Mouse (Mus musculus) stomach, postnatal 0 days (tissue): ENCODE data around the gene Stard8. TPM values are rescaled to one million over a fixed set of nuclear protein-coding genes. Genes with fewer than 3 reads are reported as not detected.

Experiments used
- ATAC-seq: fragments of 200-750 bp; cut with Nextera tagmentation; 2 replicates; pipeline ENCODE4 v1.8.0; 2017; ENCODE audit not compliant: low FRiP score, low TSS enrichment
- DNase-seq: peaks from one replicate; pipeline ENCODE4 v3.0.0-alpha.2; 2016; ENCODE audit warnings: low spot score
- H3K27ac ChIP-seq: fragments of 300-500 bp; sonication (generic); replicated peaks from 2 replicates; pipeline ENCODE4 v1.5.1; 2014; ENCODE audit warnings: mild to moderate bottlenecking, control low read depth
- H3K27me3 ChIP-seq: fragments of 300-500 bp; sonication (generic); 2 replicates; pipeline ENCODE4 v1.6.1; 2014; ENCODE audit warnings: low read length; ENCODE audit not compliant: control insufficient read depth, insufficient read depth
- H3K36me3 ChIP-seq: fragments of 300-500 bp; sonication (generic); 2 replicates; pipeline ENCODE4 v1.6.1; 2014; ENCODE audit warnings: low read length, mixed read lengths; ENCODE audit not compliant: control insufficient read depth, insufficient read depth
- H3K4me1 ChIP-seq: fragments of 300-500 bp; sonication (generic); replicated peaks from 2 replicates; pipeline ENCODE4 v1.6.1; 2014; ENCODE audit warnings: antibody characterized with exemption; ENCODE audit not compliant: control insufficient read depth, insufficient read depth
- H3K4me2 ChIP-seq: fragments of 300-500 bp; sonication (generic); replicated peaks from 2 replicates; pipeline ENCODE4 v1.6.1; 2014; ENCODE audit warnings: low read depth, mild to moderate bottlenecking, control low read depth, moderate library complexity
- H3K4me3 ChIP-seq: fragments of 300-500 bp; sonication (generic); 2 replicates; pipeline ENCODE4 v1.5.1; 2014; ENCODE audit warnings: low read depth, low read length, control low read depth
- H3K9ac ChIP-seq: fragments of 300-500 bp; sonication (generic); 2 replicates; pipeline ENCODE4 v1.6.1; 2014; ENCODE audit warnings: mild to moderate bottlenecking, low read length, control low read depth, mixed read lengths
- H3K9me3 ChIP-seq: fragments of 300-500 bp; sonication (generic); 2 replicates; pipeline ENCODE4 v1.6.1; 2016; ENCODE audit warnings: low read length; ENCODE audit not compliant: control insufficient read depth
- CTCF ChIP-seq: IDR thresholded peaks from 2 replicates; pipeline ENCODE4 v1.5.1; 2016; ENCODE audit warnings: antibody characterized with exemption, low read depth, mild to moderate bottlenecking, moderate library complexity
- EP300 ChIP-seq: optimal IDR thresholded peaks from 2 replicates; pipeline ENCODE3; 2016; ENCODE audit warnings: antibody characterized with exemption
- WGBS: fragments of 180-500 bp; shearing (Covaris S2); extraction: QIAGEN DNeasy Blood & Tissue Kit; methylation state at CpG from one replicate; pipeline ENCODE4 v1.1.7; 2014; 5-methylcytosine and 5-hydroxymethylcytosine counted together
- polyA plus RNA-seq: library from polyadenylated mRNA; unstranded; fragments of >200 nt; fragmentation: Nextera tagmentation; extraction: Ambion mirVana; gene quantifications from 2 replicates; pipeline ENCODE4 v1.2.1, GENCODE M21; 2015

The Stard8 gene
- polyA plus RNA-seq, 1 experiment from 2014 or later: 3.2 TPM

- Histone ChIP-seq H3K9me3 (no peaks in the 10 kb centered on the region), H3K36me3 (no peaks in the 10 kb centered on the region), H3K4me2 (no peak overlapping the region), H3K27ac (no peak overlapping the region), H3K4me1 (no peaks in the 10 kb centered on the region), H3K4me3 (no peak overlapping the region), H3K9ac (no peak overlapping the region), H3K27me3 (no peaks in the 10 kb centered on the region)
- WGBS: 92% methylated on average over 5 of the region's 5 CpGs
- DNase-seq: no peak
- no peak for ATAC-seq
- TF ChIP-seq CTCF: no peak
- no peak for TF ChIP-seq EP300
Observed at GRCm38 (mm10) chrX:99119510-99119909, 116.5 kb downstream of the Stard8 start.

Other genes starting within 250 kb of the Stard8 start
- gene Ophn1, start 112.2 kb upstream of the Stard8 start, polyA plus RNA-seq: 6.7 and 7.0 TPM in 2 replicates
- gene Yipf6, start 66.9 kb upstream of the Stard8 start, polyA plus RNA-seq: 31.1 and 32.4 TPM in 2 replicates
- 18.3 and 19.3 TPM in 2 replicates for gene Efnb1, start 132.9 kb downstream of the Stard8 start, polyA plus RNA-seq